Mouse (Mus musculus) midbrain, embryonic 12.5 days (tissue): Measurements from ENCODE around the gene 6330403K07Rik. TPM values are rescaled to one million over a fixed set of nuclear protein-coding genes. Genes with fewer than 3 reads are reported as not detected.

Source experiments
- ATAC-seq: fragments of 200-750 bp; cut with Nextera tagmentation; 2 replicates; pipeline ENCODE4 v1.8.0; 2017; ENCODE audit warnings: low read depth, moderate TSS enrichment, moderate library complexity; ENCODE audit not compliant: low FRiP score
- H3K27ac ChIP-seq: fragments of 300-500 bp; sonication (generic); replicated peaks from 2 replicates; pipeline ENCODE4 v1.5.1; 2016; ENCODE audit warnings: mild to moderate bottlenecking
- H3K27me3 ChIP-seq: fragments of 300-500 bp; sonication (generic); 2 replicates; pipeline ENCODE4 v1.6.1; 2016; ENCODE audit warnings: mild to moderate bottlenecking
- H3K36me3 ChIP-seq: fragments of 300-500 bp; sonication (generic); 2 replicates; pipeline ENCODE4 v1.6.1; 2016
- H3K4me1 ChIP-seq: fragments of 300-500 bp; sonication (generic); 2 replicates; pipeline ENCODE4 v1.6.1; 2016
- H3K4me2 ChIP-seq: fragments of 300-500 bp; sonication (generic); replicated peaks from 2 replicates; pipeline ENCODE4 v1.6.1; 2016; ENCODE audit warnings: mild to moderate bottlenecking, moderate library complexity
- H3K4me3 ChIP-seq: fragments of 300-500 bp; sonication (generic); 2 replicates; pipeline ENCODE4 v1.5.1; 2016; ENCODE audit warnings: mild to moderate bottlenecking
- H3K9ac ChIP-seq: fragments of 300-500 bp; sonication (generic); replicated peaks from 2 replicates; pipeline ENCODE4 v1.6.1; 2016; ENCODE audit warnings: mild to moderate bottlenecking, moderate library complexity
- H3K9me3 ChIP-seq: fragments of 300-500 bp; sonication (generic); 2 replicates; pipeline ENCODE4 v1.6.1; 2016; ENCODE audit warnings: mild to moderate bottlenecking
- WGBS: fragments of 180-500 bp; shearing (Covaris S2); methylation state at CpG from one replicate; pipeline ENCODE4 v1.1.7; 2016; 5-methylcytosine and 5-hydroxymethylcytosine counted together
- polyA plus RNA-seq: library from polyadenylated mRNA; unstranded; fragments of >200 nt; fragmentation: Nextera tagmentation; extraction: Ambion mirVana; gene quantifications from 2 replicates; pipeline ENCODE4 v1.2.1, GENCODE M21; 2016

6330403K07Rik gene
- polyA plus RNA-seq, 1 experiment from 2014 or later, result 406 TPM

DNA sequence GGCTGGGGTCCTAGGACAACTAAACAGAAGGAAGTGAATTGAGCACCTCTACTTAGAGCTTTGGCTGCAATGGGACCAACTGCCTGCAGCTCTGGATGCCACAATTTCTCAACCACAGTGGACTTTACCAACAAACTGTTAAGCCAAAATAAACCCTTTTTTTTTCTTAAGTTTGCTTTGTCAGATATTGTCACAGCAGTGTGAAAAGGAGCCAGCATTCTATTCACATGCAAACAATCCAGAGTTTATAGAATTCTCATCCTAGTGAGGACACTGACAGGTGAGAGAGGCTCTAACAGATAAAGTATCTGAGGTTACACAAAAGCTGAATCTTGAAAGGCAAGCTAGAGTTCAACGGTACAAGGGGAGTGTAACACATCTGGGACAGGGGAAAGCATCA is 16.3 kb downstream of the 6330403K07Rik start:
- H3K4me3 ChIP-seq, result no peak overlapping the region
- H3K27me3 ChIP-seq, result no peaks in the 10 kb centered on the region
- no peak overlapping the region for H3K4me2 ChIP-seq
- no peak overlapping the region for H3K27ac ChIP-seq
- peaks cover 21% of the 10 kb centered on the region for H3K36me3 ChIP-seq
- H3K9ac ChIP-seq, result no peak overlapping the region
- no peaks in the 10 kb centered on the region for H3K9me3 ChIP-seq
- peaks cover 32% of the 10 kb centered on the region for H3K4me1 ChIP-seq
- WGBS, result 97% methylated on average over 1 of the region's 1 CpGs
- ATAC-seq, result no peak

DNA sequence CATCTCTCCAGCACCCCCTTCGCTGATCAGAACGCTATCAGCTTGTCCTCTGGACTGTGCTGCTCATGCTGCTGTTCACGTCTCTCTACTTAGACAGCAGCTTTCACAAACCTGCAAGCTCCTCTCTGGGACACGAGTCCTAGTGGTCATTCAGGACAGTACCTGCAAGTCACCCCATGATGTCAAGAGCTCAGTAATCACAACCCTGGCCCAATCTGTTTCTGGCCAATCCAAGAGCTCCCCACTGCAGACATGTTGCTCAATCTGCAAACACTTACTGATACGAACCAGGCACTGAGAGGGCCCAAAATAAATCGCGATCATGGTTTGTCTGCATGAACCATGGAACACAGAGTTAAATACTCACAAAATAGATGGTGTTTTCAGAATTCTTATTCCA is 20.6 kb downstream of the 6330403K07Rik start:
- Histone ChIP-seq H3K9ac (no peak overlapping the region), H3K36me3 (peaks cover 49% of the 10 kb centered on the region), H3K27ac (no peak overlapping the region), H3K27me3 (no peaks in the 10 kb centered on the region), H3K4me3 (no peak overlapping the region), H3K4me1 (peaks cover 8% of the 10 kb centered on the region), H3K4me2 (no peak overlapping the region), H3K9me3 (no peaks in the 10 kb centered on the region)
- 96% methylated on average over 7 of the region's 7 CpGs for WGBS
- ATAC-seq, result no peak

DNA sequence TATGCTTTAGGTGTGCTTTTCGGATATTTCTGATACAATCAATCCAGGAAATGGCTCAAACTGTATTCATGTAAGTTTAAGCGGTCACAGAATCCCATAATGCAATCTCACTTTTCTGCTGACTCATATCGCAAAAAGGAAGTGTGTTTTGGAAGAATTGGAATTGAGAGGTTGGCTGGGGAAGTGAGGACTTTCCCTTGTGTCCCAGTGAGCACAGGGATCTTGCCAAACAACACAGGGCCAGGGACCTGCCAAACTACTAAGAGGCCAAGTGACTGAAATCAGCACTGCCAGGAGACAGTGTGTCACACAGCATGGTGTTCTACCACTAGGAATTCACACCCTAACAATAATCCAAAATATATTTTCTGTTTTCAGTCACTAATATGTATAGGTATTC is 25.0 kb downstream of the 6330403K07Rik start:
- H3K36me3 ChIP-seq, result peaks cover 43% of the 10 kb centered on the region
- ATAC-seq, result no peak
- H3K4me2 ChIP-seq, result no peak overlapping the region
- H3K4me1 ChIP-seq, result peaks cover 7% of the 10 kb centered on the region
- no peak overlapping the region for H3K4me3 ChIP-seq
- no peak overlapping the region for H3K9ac ChIP-seq
- H3K9me3 ChIP-seq, result no peaks in the 10 kb centered on the region
- WGBS, result 91% methylated on average over 3 of the region's 3 CpGs
- H3K27ac ChIP-seq, result no peak overlapping the region
- H3K27me3 ChIP-seq, result no peaks in the 10 kb centered on the region

DNA sequence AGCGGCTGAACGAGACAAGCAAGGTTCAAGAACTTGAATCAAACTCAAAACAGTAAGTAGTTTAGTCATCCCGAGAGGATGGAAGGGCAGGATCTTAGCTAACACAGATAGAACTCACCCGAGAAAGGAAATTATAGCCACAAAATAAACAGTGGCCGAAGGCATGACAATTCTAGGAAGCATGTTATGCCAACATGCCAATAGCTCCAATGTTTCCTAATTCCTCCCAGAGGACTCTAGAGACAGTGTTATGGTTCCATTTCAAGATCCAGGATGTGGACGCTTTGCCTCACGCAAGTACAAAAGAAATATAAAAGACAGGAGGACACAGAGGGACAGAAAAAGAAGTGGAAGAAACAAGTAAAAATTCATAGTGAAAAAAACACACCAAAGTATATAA is 25.5 kb downstream of the 6330403K07Rik start:
- no peak overlapping the region for H3K27ac ChIP-seq
- WGBS, result 89% methylated on average over 7 of the region's 7 CpGs
- H3K4me2 ChIP-seq, result no peak overlapping the region
- H3K27me3 ChIP-seq, result no peaks in the 10 kb centered on the region
- no peak for ATAC-seq
- H3K4me1 ChIP-seq, result peaks cover 12% of the 10 kb centered on the region
- no peaks in the 10 kb centered on the region for H3K9me3 ChIP-seq
- H3K4me3 ChIP-seq, result no peak overlapping the region
- peaks cover 41% of the 10 kb centered on the region for H3K36me3 ChIP-seq
- H3K9ac ChIP-seq, result no peak overlapping the region

DNA sequence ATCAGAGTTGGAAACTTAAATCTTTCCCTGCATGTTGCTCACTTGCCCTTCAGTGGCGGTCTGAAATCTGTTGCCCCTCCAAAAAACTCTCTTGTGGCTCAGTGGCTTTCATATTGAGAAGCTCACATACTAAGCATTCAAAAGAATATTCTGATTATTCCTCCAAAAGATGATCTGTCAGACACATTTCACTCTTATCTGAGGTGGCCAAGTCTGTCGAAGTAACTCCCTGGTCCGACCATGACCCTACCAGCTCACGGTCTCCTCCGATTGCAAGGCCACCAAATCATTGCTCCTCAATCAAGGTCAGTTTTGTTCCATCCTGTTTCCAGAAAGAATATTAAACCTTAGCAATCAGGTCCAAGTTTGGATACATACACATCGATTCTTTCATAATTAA is 26.3 kb downstream of the 6330403K07Rik start:
- peaks cover 35% of the 10 kb centered on the region for H3K36me3 ChIP-seq
- no peak for ATAC-seq
- no peaks in the 10 kb centered on the region for H3K27me3 ChIP-seq
- no peak overlapping the region for H3K27ac ChIP-seq
- H3K9me3 ChIP-seq, result no peaks in the 10 kb centered on the region
- no peak overlapping the region for H3K4me2 ChIP-seq
- H3K4me1 ChIP-seq, result peaks cover 16% of the 10 kb centered on the region
- no peak overlapping the region for H3K4me3 ChIP-seq
- 93% methylated on average over 6 of the region's 6 CpGs for WGBS
- H3K9ac ChIP-seq, result no peak overlapping the region

DNA sequence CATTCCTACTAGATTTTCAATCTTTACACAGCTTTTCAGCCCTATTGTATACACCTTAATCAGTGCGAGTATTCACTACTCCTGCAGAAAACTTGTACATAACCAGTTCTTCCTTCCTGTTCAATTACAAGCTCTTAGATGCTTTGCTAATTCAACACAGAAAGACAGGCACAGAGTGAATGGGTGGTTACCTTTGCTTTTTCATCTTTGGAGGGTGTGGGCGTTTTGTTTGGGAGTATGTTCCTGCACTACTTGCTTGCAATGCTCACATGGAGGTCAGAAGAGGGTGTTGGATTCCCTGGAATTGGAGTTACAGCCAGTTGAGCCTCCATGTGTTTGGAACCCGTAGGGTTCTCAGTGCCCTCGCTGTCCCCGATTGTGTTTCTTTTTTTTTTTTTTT is 28.3 kb downstream of the 6330403K07Rik start:
- Histone ChIP-seq H3K27me3 (no peaks in the 10 kb centered on the region), H3K4me3 (peak overlapping the region; percentile 92), H3K9me3 (no peaks in the 10 kb centered on the region), H3K4me1 (peaks cover 16% of the 10 kb centered on the region), H3K4me2 (peak overlapping the region; percentile 94), H3K27ac (no peak overlapping the region), H3K36me3 (peaks cover 16% of the 10 kb centered on the region), H3K9ac (no peak overlapping the region)
- no peak for ATAC-seq
- 65% methylated on average over 5 of the region's 5 CpGs for WGBS

DNA sequence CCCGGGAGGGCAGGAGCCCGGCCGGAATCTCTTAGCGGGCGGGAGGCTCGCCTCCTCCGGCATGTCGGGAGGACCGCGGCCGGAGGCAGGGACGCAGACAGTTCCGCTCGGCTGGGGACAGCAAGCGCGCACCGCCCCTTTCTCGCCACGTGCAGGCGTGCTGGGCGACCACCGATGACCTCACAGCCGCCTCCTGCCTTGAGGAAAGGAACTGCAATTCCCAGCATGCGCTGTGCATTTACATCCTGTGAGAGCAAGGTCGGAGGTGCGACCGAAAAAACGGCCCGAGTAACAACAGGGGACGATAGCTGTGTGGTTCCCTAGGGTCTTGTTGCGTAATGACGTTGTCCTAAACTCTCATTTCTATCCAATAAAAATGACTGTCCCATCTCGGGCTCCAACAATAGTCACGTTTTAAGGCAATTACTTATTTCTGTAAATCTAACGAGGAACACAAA is 29.0 kb downstream of the 6330403K07Rik start, which contains the start of gene Dhx33:
Gene Dhx33, minus strand, starts transcription at position 122 of the 458 bp plus-strand sequence.
- Histone ChIP-seq H3K4me3 (peak within 1 kb of the TSS; percentile 92), H3K27ac (peak within 1 kb of the TSS; percentile 78), H3K36me3 (peaks cover 16% of the 10 kb centered on the region), H3K27me3 (no peaks in the 10 kb centered on the region), H3K4me2 (peak within 1 kb of the TSS; percentile 94), H3K9ac (peak within 1 kb of the TSS; percentile 79), H3K9me3 (no peaks in the 10 kb centered on the region), H3K4me1 (peaks cover 16% of the 10 kb centered on the region)
- ATAC-seq, result peak; percentile 98
- under 1% methylated on average over 35 of the region's 35 CpGs for WGBS

DNA sequence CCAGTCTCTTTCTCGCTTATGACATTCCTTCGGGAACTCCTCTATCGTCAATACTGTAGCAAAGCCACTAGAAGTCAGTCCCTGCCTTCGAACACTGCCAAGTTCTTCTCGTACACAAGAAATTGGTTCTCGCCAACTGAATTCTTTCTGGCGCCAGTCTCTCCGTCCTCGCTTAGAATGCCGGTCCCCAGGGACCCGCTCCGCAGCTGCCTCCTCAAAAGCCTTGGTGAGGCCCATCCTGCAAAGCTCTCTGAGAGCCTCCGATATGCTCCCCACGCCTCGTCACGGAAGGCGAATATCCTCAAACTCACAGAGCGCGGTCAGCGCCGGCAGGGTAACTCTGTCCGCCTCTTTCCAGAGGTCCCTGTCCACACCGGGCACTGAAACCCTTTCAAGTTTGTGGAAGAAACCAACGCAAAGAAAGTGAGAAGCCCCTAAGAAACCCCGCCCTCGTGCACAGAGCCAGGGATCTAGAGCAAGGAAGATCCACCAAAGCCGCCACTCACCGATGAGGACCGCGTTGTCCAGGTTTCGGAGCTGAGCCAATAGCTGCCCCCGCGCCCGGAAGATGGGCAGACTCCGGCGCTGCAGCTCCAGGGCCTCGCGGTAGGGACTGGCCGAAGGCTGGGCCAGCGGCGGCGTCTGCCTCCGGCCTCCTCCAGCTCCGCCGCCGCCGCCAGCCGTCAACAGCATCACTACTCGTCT is 29.6 kb downstream of the 6330403K07Rik start:
- Histone ChIP-seq H3K4me3 (peak overlapping the region; percentile 92), H3K27me3 (no peaks in the 10 kb centered on the region), H3K9me3 (no peaks in the 10 kb centered on the region), H3K36me3 (peaks cover 17% of the 10 kb centered on the region), H3K4me2 (peak overlapping the region; percentile 94), H3K27ac (peak overlapping the region; percentile 78), H3K9ac (peak overlapping the region; percentile 79), H3K4me1 (peaks cover 16% of the 10 kb centered on the region)
- ATAC-seq, result peak; percentile 88
- WGBS, result under 1% methylated on average over 49 of the region's 49 CpGs

DNA sequence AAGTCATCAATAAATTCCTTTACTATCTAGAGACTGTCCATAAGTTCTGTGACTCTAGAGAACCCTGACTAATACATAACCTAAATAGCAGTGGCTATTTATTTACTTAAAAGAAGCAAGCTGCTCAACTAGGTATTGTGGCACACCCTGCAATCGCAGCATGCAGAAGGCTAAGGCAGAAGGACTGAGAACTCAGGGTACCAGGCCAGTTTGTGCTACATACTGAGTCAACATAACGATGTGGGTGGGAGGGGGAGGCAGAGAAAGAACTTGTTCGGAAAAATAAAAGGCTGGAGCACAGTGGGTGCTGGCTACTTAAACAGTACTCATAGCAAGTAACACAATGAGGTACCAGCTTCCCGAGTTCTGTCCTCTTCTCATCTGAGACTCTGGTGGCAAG is 32.1 kb downstream of the 6330403K07Rik start:
- H3K9me3 ChIP-seq, result no peaks in the 10 kb centered on the region
- peaks cover 16% of the 10 kb centered on the region for H3K4me1 ChIP-seq
- H3K27ac ChIP-seq, result no peak overlapping the region
- no peak overlapping the region for H3K4me3 ChIP-seq
- H3K9ac ChIP-seq, result no peak overlapping the region
- H3K4me2 ChIP-seq, result no peak overlapping the region
- no peaks in the 10 kb centered on the region for H3K27me3 ChIP-seq
- ATAC-seq, result no peak
- WGBS, result 91% methylated on average over 4 of the region's 4 CpGs
- peaks cover 27% of the 10 kb centered on the region for H3K36me3 ChIP-seq

DNA sequence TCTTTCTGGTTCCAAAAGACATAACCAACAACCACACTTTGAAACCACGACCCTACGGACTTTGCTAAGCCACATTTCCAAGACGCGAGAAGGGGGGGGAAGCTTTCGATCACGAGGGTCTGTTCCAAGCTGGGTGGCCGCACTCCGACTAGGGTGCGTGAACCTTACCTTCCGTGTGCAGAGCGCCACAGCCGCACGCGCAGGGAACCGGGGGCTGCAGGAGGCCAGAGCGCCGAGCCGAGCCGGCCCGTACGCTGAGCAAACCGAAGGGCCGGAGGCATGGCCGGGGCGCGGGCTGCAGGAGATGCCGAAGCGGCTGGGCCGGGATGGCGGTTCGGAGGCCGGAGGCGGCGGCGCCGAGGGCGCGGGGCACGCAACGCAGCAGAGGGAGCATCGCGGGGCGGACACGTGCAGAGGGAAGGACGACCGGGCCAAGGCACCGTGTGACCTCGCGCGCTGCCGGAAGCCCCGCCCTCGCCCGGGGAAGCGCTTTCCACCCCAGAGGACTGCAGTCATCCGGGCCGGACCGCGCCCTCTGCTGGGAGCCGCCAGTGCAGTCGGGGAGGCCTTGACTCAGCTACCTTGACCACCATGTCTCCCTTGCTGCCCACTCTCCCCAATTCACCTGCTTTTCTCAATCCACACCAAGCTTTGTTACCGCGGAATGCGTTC is 50.6 kb downstream of the 6330403K07Rik start, which contains the start of gene C1qbp:
Gene C1qbp, minus strand, starts transcription at position 470 of the 672 bp plus-strand sequence.
- peak within 1 kb of the TSS; percentile 100 for H3K4me3 ChIP-seq
- H3K4me2 ChIP-seq, result peak within 1 kb of the TSS; percentile 76
- WGBS, result 2% methylated on average over 55 of the region's 64 CpGs
- no peaks in the 10 kb centered on the region for H3K9me3 ChIP-seq
- peaks cover 67% of the 10 kb centered on the region for H3K36me3 ChIP-seq
- peak; percentile 96 for ATAC-seq
- no peaks in the 10 kb centered on the region for H3K27me3 ChIP-seq
- H3K27ac ChIP-seq, result 0 out of 2 replicates have a peak within 1 kb of the TSS, but pooled peaks have one; percentile 46
- H3K4me1 ChIP-seq, result peaks cover 8% of the 10 kb centered on the region
- peak within 1 kb of the TSS; percentile 92 for H3K9ac ChIP-seq

DNA sequence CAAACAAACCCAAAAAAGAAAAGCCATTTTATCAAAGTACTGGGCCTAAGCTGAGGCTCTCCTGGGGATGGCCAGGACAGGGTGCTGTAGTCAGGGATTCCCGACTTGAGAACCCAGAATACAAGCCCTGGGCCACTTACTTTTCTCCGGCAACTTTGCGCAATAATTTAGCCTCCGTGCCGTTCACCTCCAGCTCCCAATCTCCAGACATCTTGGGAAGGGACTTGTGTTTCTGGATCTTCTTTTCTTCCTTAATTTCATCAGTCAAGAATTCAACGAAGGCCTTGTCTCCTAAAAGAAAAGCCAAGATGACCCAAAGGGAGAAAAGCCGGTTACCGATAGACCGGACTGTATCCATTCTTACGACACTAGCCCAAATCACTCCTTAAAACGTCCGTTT is 51.3 kb downstream of the 6330403K07Rik start:
- H3K27me3 ChIP-seq, result no peaks in the 10 kb centered on the region
- H3K9me3 ChIP-seq, result no peaks in the 10 kb centered on the region
- peak overlapping the region; percentile 100 for H3K4me3 ChIP-seq
- no peak for ATAC-seq
- WGBS, result 13% methylated on average over 12 of the region's 12 CpGs
- H3K9ac ChIP-seq, result peak overlapping the region; percentile 92
- peaks cover 8% of the 10 kb centered on the region for H3K4me1 ChIP-seq
- H3K36me3 ChIP-seq, result peaks cover 67% of the 10 kb centered on the region
- peak overlapping the region; percentile 76 for H3K4me2 ChIP-seq
- no peak overlapping the region for H3K27ac ChIP-seq
